Mouse (Mus musculus): Measurements from ENCODE around the gene Egfr.

DNA sequence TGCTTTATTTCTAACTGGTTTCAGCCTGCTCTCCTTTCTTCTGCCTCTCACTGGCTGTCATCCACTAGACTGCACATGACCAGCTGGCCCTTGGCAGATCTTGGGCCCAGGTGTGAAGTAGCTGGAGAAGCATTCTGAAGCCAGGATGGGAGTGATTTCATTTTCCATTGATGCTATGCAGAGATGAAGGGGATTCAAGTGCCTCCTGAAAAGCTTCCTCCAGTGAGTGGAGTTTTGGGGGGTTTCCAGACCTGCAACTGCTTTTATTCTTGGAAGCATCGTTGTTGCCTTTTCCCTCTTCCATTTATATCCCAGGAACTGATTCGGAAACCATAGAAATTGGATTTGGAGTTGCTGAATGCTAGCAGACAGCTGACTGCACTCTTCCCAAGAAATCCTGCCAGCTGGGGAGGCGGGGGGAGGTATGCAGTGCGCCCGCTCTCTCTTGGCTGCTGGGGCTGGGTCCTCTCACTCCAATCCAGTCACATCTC lies 80.0 kb downstream of the Egfr start:
- TF ChIP-seq POLR2A (IDR thresholded peaks at IDR 0.05; ENCODE audit: borderline replicate concordance, insufficient read depth, low read length) (no peak), CTCF (IDR thresholded peaks at IDR 0.05; ENCODE audit: borderline replicate concordance, insufficient read depth, low read depth, low read length) (no peak)

Measured in cerebellum, adult 2 months (tissue).